Mouse (Mus musculus) MEL (cell line): ENCODE measurements around the gene Rad50. TPM values are rescaled to one million over a fixed set of nuclear protein-coding genes. Genes with fewer than 3 reads are reported as not detected.
A peak's percentile ranks its signal among the peaks of the same experiment; 100 is the strongest.

ENCODE experiments used
- DNase-seq: peaks from one replicate; pipeline ENCODE4 v3.0.0; 2011; ENCODE audit warnings: low read depth, low spot score
- H3K27ac ChIP-seq: 2 replicates; pipeline ENCODE4 v1.5.1; 2012; ENCODE audit warnings: low read depth, mild to moderate bottlenecking, control low read depth, low read length, moderate library complexity; ENCODE audit not compliant: control insufficient read depth
- H3K27me3 ChIP-seq, 2 experiments: fragments of 150-350 bp in 1 of 2; sonication (generic) in 1 of 2; 2 replicates each; pipeline ENCODE4 v1.6.1; 2012; ENCODE audit warnings: low read length in 2 of 2, mild to moderate bottlenecking in 2 of 2, improper control_type of control experiment in 1 of 2, moderate library complexity in 1 of 2; ENCODE audit not compliant: insufficient read depth in 2 of 2, control insufficient read depth in 1 of 2
- H3K36me3 ChIP-seq, 2 experiments: 2 replicates each; pipeline ENCODE4 v1.6.1; 2012 to 2014; ENCODE audit warnings: low read length in 2 of 2, improper control_type of control experiment in 1 of 2, inconsistent platforms in 1 of 2, mild to moderate bottlenecking in 1 of 2; ENCODE audit not compliant: insufficient read depth in 2 of 2, control insufficient read depth in 1 of 2
- H3K4me1 ChIP-seq, 2 experiments: fragments of 150-350 bp in 1 of 2; sonication (generic) in 1 of 2; 2 replicates each; pipeline ENCODE4 v1.6.1; 2012; ENCODE audit warnings: low read length in 2 of 2, improper control_type of control experiment in 1 of 2, mild to moderate bottlenecking in 1 of 2; ENCODE audit not compliant: insufficient read depth in 2 of 2, control insufficient read depth in 1 of 2
- H3K4me3 ChIP-seq, 2 experiments: fragments of 150-350 bp in 1 of 2; sonication (generic) in 1 of 2; 2 replicates each; pipeline ENCODE4 v1.5.1; 2012; ENCODE audit warnings: low read depth in 2 of 2, low read length in 2 of 2, mild to moderate bottlenecking in 2 of 2, moderate library complexity in 2 of 2, control low read depth in 1 of 2, improper control_type of control experiment in 1 of 2; ENCODE audit not compliant: control insufficient read depth in 1 of 2, insufficient read depth in 1 of 2
- H3K79me2 ChIP-seq: 2 replicates; pipeline ENCODE4 v1.6.1; 2012; ENCODE audit warnings: mild to moderate bottlenecking, low read length, moderate library complexity; ENCODE audit not compliant: control insufficient read depth, poor library complexity, insufficient read depth
- H3K9ac ChIP-seq: 2 replicates; pipeline ENCODE4 v1.6.1; 2012; ENCODE audit warnings: low read depth, mild to moderate bottlenecking, control low read depth, low read length, moderate library complexity; ENCODE audit not compliant: control insufficient read depth, poor library complexity, severe bottlenecking
- H3K9me3 ChIP-seq: fragments of 150-350 bp; sonication (generic); replicated peaks from 2 replicates; pipeline ENCODE4 v1.6.1; 2012; ENCODE audit warnings: mild to moderate bottlenecking, low read length, improper control_type of control experiment, moderate library complexity; ENCODE audit not compliant: insufficient read depth
- BHLHE40 ChIP-seq: IDR thresholded peaks from 2 replicates; pipeline ENCODE4 v1.6.1; 2012; ENCODE audit warnings: low read depth, mild to moderate bottlenecking, inconsistent platforms, low read length, improper control_type of control experiment, borderline replicate concordance
- CHD1 ChIP-seq: IDR thresholded peaks from 2 replicates; pipeline ENCODE4 v1.6.1; 2012; ENCODE audit warnings: low read depth, mild to moderate bottlenecking, inconsistent platforms, low read length, improper control_type of control experiment
- CTCF ChIP-seq, 3 experiments: IDR thresholded peaks in 2 of 3; conservative IDR thresholded peaks in 1 of 3; 2 replicates each; pipeline ENCODE4 v1.5.1; 2011 to 2012; ENCODE audit warnings: low read length in 3 of 3, low read depth in 2 of 3, mild to moderate bottlenecking in 2 of 3, improper control_type of control experiment in 1 of 3, inconsistent platforms in 1 of 3, mixed read lengths in 1 of 3, moderate library complexity in 1 of 3; ENCODE audit not compliant: control insufficient read depth in 1 of 3, insufficient read depth in 1 of 3, poor library complexity in 1 of 3, severe bottlenecking in 1 of 3
- EP300 ChIP-seq, 2 experiments: IDR thresholded peaks; 2 replicates each; pipeline ENCODE4 v1.6.1; 2011; ENCODE audit warnings: improper control_type of control experiment in 2 of 2, low read length in 2 of 2, low read depth in 1 of 2, mild to moderate bottlenecking in 1 of 2
- GATA1 ChIP-seq: IDR thresholded peaks from 2 replicates; pipeline ENCODE4 v1.6.1; 2011; ENCODE audit warnings: low read depth, low read length, improper control_type of control experiment
- JUND ChIP-seq: IDR thresholded peaks from 2 replicates; pipeline ENCODE4 v1.6.1; 2011; ENCODE audit warnings: low read depth, mild to moderate bottlenecking, improper control_type of control experiment, low read length
- KAT2A ChIP-seq: conservative IDR thresholded peaks from 2 replicates; pipeline ENCODE4 v1.6.1; 2012; ENCODE audit warnings: low read depth, low read length, improper control_type of control experiment, inconsistent platforms
- MXI1 ChIP-seq: IDR thresholded peaks from 2 replicates; pipeline ENCODE4 v1.6.1; 2011; ENCODE audit warnings: mild to moderate bottlenecking, low read depth, low read length, improper control_type of control experiment
- MYC ChIP-seq: IDR thresholded peaks from 2 replicates; pipeline ENCODE4 v1.6.1; 2011; ENCODE audit warnings: low read depth, mild to moderate bottlenecking, low read length, improper control_type of control experiment, moderate library complexity
- NELFE ChIP-seq: IDR thresholded peaks from 2 replicates; pipeline ENCODE4 v1.6.1; 2011; ENCODE audit warnings: low read depth, low read length, improper control_type of control experiment
- NRF1 ChIP-seq: IDR thresholded peaks from 2 replicates; pipeline ENCODE4 v1.6.1; 2014; ENCODE audit warnings: low read depth, mild to moderate bottlenecking, inconsistent platforms, low read length, improper control_type of control experiment, moderate library complexity; ENCODE audit not compliant: poor library complexity, insufficient read depth, severe bottlenecking
- POLR2A ChIP-seq, 2 experiments: IDR thresholded peaks; 2 replicates each; pipeline ENCODE4 v1.6.1; 2011 to 2012; ENCODE audit warnings: low read length in 2 of 2, mild to moderate bottlenecking in 2 of 2, control low read depth in 1 of 2, improper control_type of control experiment in 1 of 2, low read depth in 1 of 2, moderate library complexity in 1 of 2; ENCODE audit not compliant: control insufficient read depth in 1 of 2, insufficient read depth in 1 of 2, poor library complexity in 1 of 2
- POLR2AphosphoS2 ChIP-seq: IDR thresholded peaks from 2 replicates; pipeline ENCODE4 v1.6.1; 2011; ENCODE audit warnings: low read length, improper control_type of control experiment
- RCOR1 ChIP-seq: IDR thresholded peaks from 2 replicates; pipeline ENCODE4 v1.6.1; 2012; ENCODE audit warnings: low read depth, mild to moderate bottlenecking, inconsistent platforms, low read length, improper control_type of control experiment
- SIN3A ChIP-seq: IDR thresholded peaks from 2 replicates; pipeline ENCODE4 v1.6.1; 2012; ENCODE audit warnings: low read length, improper control_type of control experiment, inconsistent platforms
- SMC3 ChIP-seq: IDR thresholded peaks from 2 replicates; pipeline ENCODE4 v1.6.1; 2011; ENCODE audit warnings: low read depth, low read length, improper control_type of control experiment
- TAL1 ChIP-seq: IDR thresholded peaks from 2 replicates; pipeline ENCODE4 v1.6.1; 2012; ENCODE audit warnings: mild to moderate bottlenecking, inconsistent platforms, low read length, moderate library complexity, mixed read lengths
- TBP ChIP-seq: IDR thresholded peaks from 2 replicates; pipeline ENCODE4 v1.8.0; 2011; ENCODE audit warnings: low read depth, low read length, improper control_type of control experiment
- TCF12 ChIP-seq: IDR thresholded peaks from 2 replicates; pipeline ENCODE4 v1.6.1; 2014; ENCODE audit warnings: low read depth, mild to moderate bottlenecking, inconsistent platforms, low read length, improper control_type of control experiment, moderate library complexity
- polyA plus RNA-seq, 2 experiments: library from polyadenylated mRNA; stranded (reverse) in 1 of 2; unstranded in 1 of 2; fragments of >175 nt in 1 of 2; fragments of >200 nt in 1 of 2; gene quantifications; 2 replicates each; pipeline versions ENCODE4 v1.2.1 to v1.2.4; 2012; ENCODE audit warnings: low replicate concordance in 2 of 2, low read depth in 1 of 2; ENCODE audit not compliant: insufficient read length in 2 of 2, insufficient read depth in 1 of 2, missing spikeins in 1 of 2
- total RNA-seq: library from RNA; depleted of rRNA; stranded (reverse); fragments of 300-350 nt; gene quantifications from 2 replicates; pipeline ENCODE4 v1.2.3, GENCODE M21; 2012

Gene Rad50
- total and polyA plus RNA-seq, 3 experiments: 32.6 to 447 (median 44.6) TPM

GRCm38 (mm10) chr11:53637803-53638260, 69.3 kb downstream of the Rad50 start:
- H3K79me2 ChIP-seq: no peaks in the 10 kb centered on the region
- TF ChIP-seq TAL1 (no peak), MYC (no peak), CHD1 (no peak), NRF1 (no peak), KAT2A (no peak), TBP (no peak), NELFE (no peak), CTCF (IDR thresholded peaks at IDR 0.05 in 2 of 3, conservative IDR thresholded peaks at IDR 0.05 in 1 of 3; ENCODE audit: control insufficient read depth in 1 of 3, insufficient read depth in 1 of 3, low read depth in 2 of 3, low read length in 3 of 3, poor library complexity in 1 of 3, severe bottlenecking in 1 of 3) (no peak), MXI1 (no peak), POLR2AphosphoS2 (no peak)
- no peaks in the 10 kb centered on the region for H3K9me3 ChIP-seq
- no peak overlapping the region for H3K9ac ChIP-seq
- H3K4me1 ChIP-seq: peaks cover 30 to 38% of the 10 kb centered on the region in 2 experiments
- H3K27ac ChIP-seq: no peak overlapping the region
- DNase-seq: no peak
- H3K4me3 ChIP-seq: no peak overlapping the region
- no peaks in the 10 kb centered on the region for H3K27me3 ChIP-seq
- peaks cover 0 to 30% of the 10 kb centered on the region in 2 experiments; a peak in 2 of 4 replicates for H3K36me3 ChIP-seq

GRCm38 (mm10) chr11:53637046-53637802, 69.9 kb downstream of the Rad50 start:
- Histone ChIP-seq H3K4me3 (no peak overlapping the region), H3K27ac (no peak overlapping the region), H3K27me3 (no peaks in the 10 kb centered on the region), H3K36me3 (peaks cover 0 to 25% of the 10 kb centered on the region in 2 experiments; a peak in 2 of 4 replicates), H3K79me2 (no peaks in the 10 kb centered on the region), H3K4me1 (peaks cover 26 to 36% of the 10 kb centered on the region in 2 experiments), H3K9me3 (no peaks in the 10 kb centered on the region), H3K9ac (no peak overlapping the region)
- no peak for DNase-seq
- TF ChIP-seq BHLHE40: no peak
- TF ChIP-seq JUND: no peak

DNA sequence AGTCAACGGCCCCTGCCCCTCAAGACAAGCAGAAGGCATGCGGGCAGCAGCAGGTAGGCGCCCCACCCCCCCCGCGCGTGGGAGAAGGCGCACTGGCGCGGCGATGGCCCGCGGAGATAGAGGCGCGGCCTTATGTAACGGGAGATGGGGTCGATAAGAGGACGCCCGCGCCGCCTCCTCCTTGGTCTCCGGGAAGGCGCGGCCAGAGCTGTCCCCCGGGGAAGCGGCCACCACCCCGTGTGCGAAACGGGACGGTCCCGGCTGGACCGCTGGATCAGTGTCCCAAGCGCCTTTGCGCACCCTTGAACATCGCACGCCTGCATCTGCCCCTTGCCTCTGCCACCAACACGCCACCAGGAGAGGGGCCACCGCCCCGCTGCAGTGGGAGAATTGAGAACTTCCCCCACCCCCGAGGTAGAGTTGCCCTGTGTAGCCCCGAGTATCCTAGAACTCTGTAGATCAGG, 70.9 kb downstream of the Rad50 start:
- TF ChIP-seq TCF12 (no peak), SMC3 (peak; percentile 2; the same call in 1 of the 2 replicates), SIN3A (peak; percentile 21; the same call in 1 of the 2 replicates), MXI1 (no peak), EP300 (IDR thresholded peaks at IDR 0.05; ENCODE audit: low read depth in 1 of 2, low read length in 2 of 2) (peak in 1 of 2 experiments; percentile 42; a peak in 1 of 4 replicates), GATA1 (peak; percentile 39; the same call in 1 of the 2 replicates), RCOR1 (0 out of 2 replicates have a peak, but pooled peaks have one; percentile 1), NELFE (no peak), POLR2A (IDR thresholded peaks at IDR 0.05; ENCODE audit: control insufficient read depth in 1 of 2, insufficient read depth in 1 of 2, low read depth in 1 of 2, low read length in 2 of 2, poor library complexity in 1 of 2) (no peak)
- DNase-seq: no peak
- H3K4me1 ChIP-seq: peaks cover 26 to 36% of the 10 kb centered on the region in 2 experiments
- peaks cover 0 to 25% of the 10 kb centered on the region in 2 experiments; a peak in 2 of 4 replicates for H3K36me3 ChIP-seq
- H3K9me3 ChIP-seq: no peaks in the 10 kb centered on the region
- peak overlapping the region; percentile 39 for H3K9ac ChIP-seq
- no peaks in the 10 kb centered on the region for H3K27me3 ChIP-seq
- H3K4me3 ChIP-seq: peak overlapping the region; percentile 36 to 67
- no peaks in the 10 kb centered on the region for H3K79me2 ChIP-seq
- no peak overlapping the region for H3K27ac ChIP-seq
